Mouse (Mus musculus) fat pad, adult 2 months (tissue): ENCODE data around the gene Rhobtb1.

Experiments used
- DNase-seq: peaks from one replicate; pipeline ENCODE4 v3.0.0-alpha.2; 2011; ENCODE audit warnings: low read depth, low spot score; ENCODE audit errors: extremely low read depth

Gene Rhobtb1

GRCm38 (mm10) chr10:69210006-69210405 is 58.8 kb downstream of the Rhobtb1 start:
- no peak for DNase-seq

- no peak for DNase-seq
These were observed 59.4 kb downstream of the Rhobtb1 start for GRCm38 (mm10) chr10:69210659-69211058.

GRCm38 (mm10) chr10:69211560-69211959 is 60.3 kb downstream of the Rhobtb1 start:
- DNase-seq, result no peak

- peak; percentile 55 for DNase-seq
These were observed 60.7 kb downstream of the Rhobtb1 start for GRCm38 (mm10) chr10:69211976-69212375.

- DNase-seq, result no peak
These were observed 61.6 kb downstream of the Rhobtb1 start, which contains the start of gene A930033H14Rik for GRCm38 (mm10) chr10:69212542-69213440. A930033H14Rik (minus strand) TSS chr10:69213098.

- no peak for DNase-seq
These were observed 62.2 kb downstream of the Rhobtb1 start for GRCm38 (mm10) chr10:69213451-69213877.

GRCm38 (mm10) chr10:69213986-69214385 is 62.8 kb downstream of the Rhobtb1 start:
- no peak for DNase-seq

GRCm38 (mm10) chr10:69217127-69217690 is 66.0 kb downstream of the Rhobtb1 start:
- DNase-seq, result no peak

GRCm38 (mm10) chr10:69218458-69219288 is 67.4 kb downstream of the Rhobtb1 start:
- DNase-seq, result no peak

GRCm38 (mm10) chr10:69219289-69219626 is 68.0 kb downstream of the Rhobtb1 start:
- DNase-seq, result no peak

GRCm38 (mm10) chr10:69220296-69220695 is 69.1 kb downstream of the Rhobtb1 start:
- no peak for DNase-seq

GRCm38 (mm10) chr10:69221148-69221547 is 69.9 kb downstream of the Rhobtb1 start:
- no peak for DNase-seq

- DNase-seq, result no peak
These were observed 70.7 kb downstream of the Rhobtb1 start for GRCm38 (mm10) chr10:69221955-69222354.

- DNase-seq, result no peak
These were observed 72.0 kb downstream of the Rhobtb1 start for GRCm38 (mm10) chr10:69223232-69223631.

GRCm38 (mm10) chr10:69224276-69224675 is 73.0 kb downstream of the Rhobtb1 start:
- DNase-seq, result no peak

GRCm38 (mm10) chr10:69225471-69225870 is 74.2 kb downstream of the Rhobtb1 start:
- no peak for DNase-seq

GRCm38 (mm10) chr10:69225951-69226350 is 74.7 kb downstream of the Rhobtb1 start:
- DNase-seq, result no peak

GRCm38 (mm10) chr10:69237185-69237584 is 86.0 kb downstream of the Rhobtb1 start:
- no peak for DNase-seq

GRCm38 (mm10) chr10:69237781-69238180 is 86.5 kb downstream of the Rhobtb1 start:
- no peak for DNase-seq

- DNase-seq, result no peak
These were observed 87.1 kb downstream of the Rhobtb1 start for GRCm38 (mm10) chr10:69238311-69238710.

- DNase-seq, result no peak
These were observed 89.3 kb downstream of the Rhobtb1 start for GRCm38 (mm10) chr10:69240530-69240929.
